ENCODE assay signal across 28 mouse cellular contexts in genomic region chr3:89106881-89107280, GRCm38 (mm10). TPM values are rescaled to one million over a fixed set of nuclear protein-coding genes. Genes with fewer than 3 reads are reported as not detected.
DNase-seq lines count a peak whose midpoint lies in the region; ATAC-seq and TF ChIP-seq lines count a peak whose summit lies in the region.
"Had no signal": no experiment of that assay in that cellular context is flagged by ENCODE, and none has a peak within 500 bp of the region (broad histone marks: within the 10 kb centered on the region; RNA-seq: fewer than 3 reads in every experiment).

No protein-coding gene starts in this region.

- no peak overlapping the region for H3K4me2 ChIP-seq in kidney, embryonic 14.5 days (replicated peaks; ENCODE audit: low read depth, low read length)
- H3K4me2 ChIP-seq: embryonic facial prominence, embryonic 12.5 days; forebrain, embryonic 13.5 days; forebrain, embryonic 15.5 days had no signal

- no peaks in the 10 kb centered on the region for H3K27me3 ChIP-seq in megakaryocyte, embryonic 14.5 days (replicated peaks)
- no peaks in the 10 kb centered on the region for H3K27me3 ChIP-seq in MEL (ENCODE audit: control insufficient read depth in 1 of 2, insufficient read depth in 2 of 2, low read length in 2 of 2)
- H3K27me3 ChIP-seq in kidney, embryonic 14.5 days (ENCODE audit: control insufficient read depth, insufficient read depth, low read length): no peaks in the 10 kb centered on the region
- H3K27me3 ChIP-seq: CH12.LX; embryonic facial prominence, embryonic 12.5 days; forebrain, embryonic 13.5 days; forebrain, embryonic 15.5 days; Patski had no signal

- H3K4me3 ChIP-seq in megakaryocyte, embryonic 14.5 days (replicated peaks): peak overlapping the region; percentile 53
- H3K4me3 ChIP-seq in MEL (ENCODE audit: control insufficient read depth in 1 of 2, insufficient read depth in 1 of 2, low read depth in 2 of 2, low read length in 2 of 2): peak overlapping the region in 1 of 2 experiments; percentile 17; a peak in 1 of 4 replicates
- H3K4me3 ChIP-seq in kidney, embryonic 14.5 days (ENCODE audit: low read length): no peak overlapping the region
- H3K4me3 ChIP-seq: embryonic facial prominence, embryonic 10.5 days; embryonic facial prominence, embryonic 12.5 days; forebrain, embryonic 13.5 days; forebrain, embryonic 15.5 days had no signal

- no peak; the same call in 1 of the 2 replicates for TF ChIP-seq RAD21 in MEL (IDR thresholded peaks at IDR 0.05; ENCODE audit: low read depth, low read length)

- peak; percentile 77 for DNase-seq in MEL (ENCODE audit: low read depth, low spot score)
- DNase-seq in urinary bladder, postnatal 36 days (ENCODE audit: low spot score in 2 of 2): no peak
- DNase-seq: adrenal gland, adult 8-10 months; adrenal gland, postnatal 14 days; adrenal gland, postnatal 36 days; B cell, adult 2 months; cerebellum, adult 11-12 months; cerebellum, adult 2 months; cerebellum, adult 9-10 months; cerebellum, postnatal 10 days; cerebellum, postnatal 25 days; forebrain, postnatal 0 days had no signal

- H3K4me1 ChIP-seq in megakaryocyte, embryonic 14.5 days: peaks cover 70% of the 10 kb centered on the region
- H3K4me1 ChIP-seq in MEL (ENCODE audit: control insufficient read depth in 1 of 2, insufficient read depth in 2 of 2, low read length in 2 of 2): peaks cover 15 to 18% of the 10 kb centered on the region in 2 experiments
- H3K4me1 ChIP-seq in kidney, embryonic 14.5 days (ENCODE audit: control insufficient read depth, insufficient read depth, low read length): no peaks in the 10 kb centered on the region
- H3K4me1 ChIP-seq: embryonic facial prominence, embryonic 12.5 days had no signal

- H3K9me3 ChIP-seq in megakaryocyte, embryonic 14.5 days: no peaks in the 10 kb centered on the region
- no peaks in the 10 kb centered on the region for H3K9me3 ChIP-seq in MEL (replicated peaks; ENCODE audit: insufficient read depth, low read length)
- no peaks in the 10 kb centered on the region for H3K9me3 ChIP-seq in kidney, embryonic 14.5 days (ENCODE audit: control insufficient read depth, low read length)
- H3K9me3 ChIP-seq: embryonic facial prominence, embryonic 10.5 days; embryonic facial prominence, embryonic 12.5 days; forebrain, embryonic 13.5 days; forebrain, embryonic 15.5 days; G1E had no signal

- peak overlapping the region; percentile 11 for H3K9ac ChIP-seq in MEL (ENCODE audit: control insufficient read depth, low read depth, low read length, poor library complexity, severe bottlenecking)
- H3K9ac ChIP-seq in kidney, embryonic 14.5 days (ENCODE audit: low read depth, low read length): no peak overlapping the region
- H3K9ac ChIP-seq: embryonic facial prominence, embryonic 12.5 days; forebrain, embryonic 13.5 days; forebrain, embryonic 15.5 days; forebrain, postnatal 0 days had no signal

- TF ChIP-seq POLR2A in MEL (IDR thresholded peaks at IDR 0.05; ENCODE audit: control insufficient read depth in 1 of 2, insufficient read depth in 1 of 2, low read depth in 1 of 2, low read length in 2 of 2, poor library complexity in 1 of 2): peak in 1 of 2 experiments; percentile 43; a peak in 1 of 4 replicates

- TF ChIP-seq CTCF in MEL (IDR thresholded peaks at IDR 0.05 in 2 of 3, conservative IDR thresholded peaks at IDR 0.05 in 1 of 3; ENCODE audit: control insufficient read depth in 1 of 3, insufficient read depth in 1 of 3, low read depth in 2 of 3, low read length in 3 of 3, poor library complexity in 1 of 3, severe bottlenecking in 1 of 3): no peak

- no peaks in the 10 kb centered on the region for H3K36me3 ChIP-seq in megakaryocyte, embryonic 14.5 days (replicated peaks; ENCODE audit: low read length)
- peaks cover 0 to 20% of the 10 kb centered on the region in 2 experiments; a peak in 2 of 4 replicates for H3K36me3 ChIP-seq in MEL (ENCODE audit: control insufficient read depth in 1 of 2, insufficient read depth in 2 of 2, low read length in 2 of 2)
- H3K36me3 ChIP-seq in kidney, embryonic 14.5 days (ENCODE audit: control insufficient read depth, insufficient read depth, low read length): no peaks in the 10 kb centered on the region
- H3K36me3 ChIP-seq: embryonic facial prominence, embryonic 10.5 days; embryonic facial prominence, embryonic 12.5 days; forebrain, embryonic 15.5 days; G1E had no signal

- TF ChIP-seq EP300 in MEL (IDR thresholded peaks at IDR 0.05; ENCODE audit: low read depth in 1 of 2, low read length in 2 of 2): peak; percentile 43 to 56; a peak in 3 of 4 replicates

- peak overlapping the region; percentile 80 for H3K27ac ChIP-seq in MEL (ENCODE audit: control insufficient read depth, low read depth, low read length)
- no peak overlapping the region for H3K27ac ChIP-seq in kidney, embryonic 14.5 days (ENCODE audit: low read depth, low read length)
- H3K27ac ChIP-seq: embryonic facial prominence, embryonic 10.5 days; embryonic facial prominence, embryonic 12.5 days; forebrain, embryonic 13.5 days; forebrain, embryonic 15.5 days had no signal

- H3K79me2 ChIP-seq in MEL (ENCODE audit: control insufficient read depth, insufficient read depth, low read length, poor library complexity): no peaks in the 10 kb centered on the region

- ATAC-seq in megakaryocyte, adult 5-6 weeks (ENCODE audit: poor library complexity, severe bottlenecking): no peak
- ATAC-seq in common myeloid progenitor, adult 5-6 weeks (replicated peaks; ENCODE audit: low read depth, poor library complexity, severe bottlenecking): peak; percentile 45
- no peak for ATAC-seq in kidney, embryonic 14.5 days (ENCODE audit: low FRiP score, low TSS enrichment)
- ATAC-seq: activated CD4-positive, CD25-positive, alpha-beta regulatory T cell, adult 4 months; CD4-positive, CD25-positive, alpha-beta regulatory T cell, adult 4 months; forebrain, embryonic 13.5 days; forebrain, embryonic 15.5 days; forebrain, postnatal 0 days; Patski had no signal

TF ChIP-seq in MEL, 35 proteins besides CTCF, POLR2A, EP300 and RAD21 (continues in another document):
- TF ChIP-seq HCFC1 (IDR thresholded peaks at IDR 0.05; ENCODE audit: low read depth, low read length) (0 out of 2 replicates have a peak, but pooled peaks have one; percentile 59), TCF12 (IDR thresholded peaks at IDR 0.05; ENCODE audit: low read depth, low read length) (no peak), ETS1 (IDR thresholded peaks at IDR 0.05; ENCODE audit: low read depth, low read length) (0 out of 2 replicates have a peak, but pooled peaks have one; percentile 45), MAX (IDR thresholded peaks at IDR 0.05; ENCODE audit: low read length) (peak; percentile 30; the same call in 1 of the 2 replicates), SIN3A (IDR thresholded peaks at IDR 0.05; ENCODE audit: low read length) (peak; percentile 48; the same call in 1 of the 2 replicates), CHD1 (IDR thresholded peaks at IDR 0.05; ENCODE audit: low read depth, low read length) (no peak)

RNA-seq across cellular contexts. Expression of gene Fdps, which starts 5.1 kb away (rescaled TPM):
- 48.9 and 51.3 TPM in 2 replicates for polyA plus RNA-seq in megakaryocyte, embryonic 14.5 days (2012; ENCODE audit: insufficient read depth, low replicate concordance)
- 57.3 and 64.0 TPM in 2 replicates for total RNA-seq in megakaryocyte, adult 5-6 weeks (2015)
- total RNA-seq in megakaryocyte, adult 5-6 weeks (2017): 132 and 150 TPM in 2 replicates
- total RNA-seq in MEL (2012; rRNA removed): 239 and 267 TPM in 2 replicates
- polyA plus RNA-seq in MEL (2012; ENCODE audit: insufficient read depth in 1 of 2, insufficient read length in 2 of 2, low read depth in 1 of 2, low replicate concordance in 2 of 2, missing spikeins in 1 of 2): 100 to 1,000 TPM in 1 of 2 experiments, not detected in 1; 226 TPM
- total RNA-seq in common myeloid progenitor, adult 5-6 weeks (2017): 102 and 103 TPM in 2 replicates
- polyA plus RNA-seq in kidney, embryonic 14.5 days (2014; fragmentation: Nextera tagmentation; extraction: Ambion mirVana): 186 and 191 TPM in 2 replicates

RNA-seq across cellular contexts. Expression of gene Gm43738, which starts 6.0 kb away (rescaled TPM):
- polyA plus RNA-seq in megakaryocyte, embryonic 14.5 days (2012; ENCODE audit: insufficient read depth, low replicate concordance): 14.8 and 27.6 TPM in 2 replicates
- not detected in 2 replicates for total RNA-seq in megakaryocyte, adult 5-6 weeks (2015)
- total RNA-seq in megakaryocyte, adult 5-6 weeks (2017): not detected in 2 replicates
- total RNA-seq in MEL (2012; rRNA removed): not detected in 2 replicates
- not detected for polyA plus RNA-seq in MEL (2012; ENCODE audit: insufficient read depth in 1 of 2, insufficient read length in 2 of 2, low read depth in 1 of 2, low replicate concordance in 2 of 2, missing spikeins in 1 of 2)
- not detected in 2 replicates for total RNA-seq in common myeloid progenitor, adult 5-6 weeks (2017)
- polyA plus RNA-seq in kidney, embryonic 14.5 days (2014; fragmentation: Nextera tagmentation; extraction: Ambion mirVana): not detected in 2 replicates
- total RNA-seq: adrenal gland, adult 18-20 months; adrenal gland, adult 8-10 months; adrenal gland, postnatal 14 days; CH12.LX; forebrain, postnatal 0 days; G1E had no signal
- polyA plus RNA-seq: CD4-positive, CD25-positive, alpha-beta regulatory T cell, adult 4 months; cerebellum, adult 2 months; embryonic facial prominence, embryonic 12.5 days; embryonic facial prominence, embryonic 14.5 days; forebrain, embryonic 11.5 days; forebrain, embryonic 13.5 days; forebrain, embryonic 15.5 days; forebrain, postnatal 0 days had no signal

RNA-seq across cellular contexts. Expression of gene Rusc1, which starts 13.8 kb away (rescaled TPM):
- polyA plus RNA-seq in megakaryocyte, embryonic 14.5 days (2012; ENCODE audit: insufficient read depth, low replicate concordance): 10.9 and 15.1 TPM in 2 replicates
- 11.6 and 13.7 TPM in 2 replicates for total RNA-seq in megakaryocyte, adult 5-6 weeks (2015)
- total RNA-seq in megakaryocyte, adult 5-6 weeks (2017): 11.3 and 11.8 TPM in 2 replicates
- 32.2 and 40.8 TPM in 2 replicates for total RNA-seq in MEL (2012; rRNA removed)
- 10 to 100 TPM in 1 of 2 experiments, not detected in 1; 58.9 TPM for polyA plus RNA-seq in MEL (2012; ENCODE audit: insufficient read depth in 1 of 2, insufficient read length in 2 of 2, low read depth in 1 of 2, low replicate concordance in 2 of 2, missing spikeins in 1 of 2)
- 15.8 and 18.3 TPM in 2 replicates for total RNA-seq in common myeloid progenitor, adult 5-6 weeks (2017)
- 12.5 and 16.7 TPM in 2 replicates for polyA plus RNA-seq in kidney, embryonic 14.5 days (2014; fragmentation: Nextera tagmentation; extraction: Ambion mirVana)

RNA-seq across cellular contexts. Expression of gene Pklr, which starts 29.1 kb away (rescaled TPM):
- polyA plus RNA-seq in megakaryocyte, embryonic 14.5 days (2012; ENCODE audit: insufficient read depth, low replicate concordance): 0.26 TPM in 1 of 2 replicates, not detected in the other
- total RNA-seq in megakaryocyte, adult 5-6 weeks (2015): 1.2 and 4.0 TPM in 2 replicates
- 1.4 and 8.0 TPM in 2 replicates for total RNA-seq in megakaryocyte, adult 5-6 weeks (2017)
- total RNA-seq in MEL (2012; rRNA removed): 41.1 and 53.2 TPM in 2 replicates
- 100 to 1,000 TPM; 133 to 185 TPM for polyA plus RNA-seq in MEL (2012; ENCODE audit: insufficient read depth in 1 of 2, insufficient read length in 2 of 2, low read depth in 1 of 2, low replicate concordance in 2 of 2, missing spikeins in 1 of 2)
- 44.1 and 92.6 TPM in 2 replicates for total RNA-seq in common myeloid progenitor, adult 5-6 weeks (2017)
- 1.3 and 1.5 TPM in 2 replicates for polyA plus RNA-seq in kidney, embryonic 14.5 days (2014; fragmentation: Nextera tagmentation; extraction: Ambion mirVana)
- total RNA-seq: adrenal gland, adult 18-20 months; adrenal gland, postnatal 36 days; CH12.LX had no signal
- polyA plus RNA-seq: activated CD4-positive, CD25-positive, alpha-beta regulatory T cell, adult 4 months; CD4-positive, CD25-positive, alpha-beta regulatory T cell, adult 4 months; embryonic facial prominence, embryonic 14.5 days had no signal

RNA-seq across cellular contexts. Expression of gene Hcn3, which starts 53.1 kb away (rescaled TPM):
- 0.36 and 0.68 TPM in 2 replicates for polyA plus RNA-seq in megakaryocyte, embryonic 14.5 days (2012; ENCODE audit: insufficient read depth, low replicate concordance)
- total RNA-seq in megakaryocyte, adult 5-6 weeks (2015): not detected in 2 replicates
- not detected in 2 replicates for total RNA-seq in megakaryocyte, adult 5-6 weeks (2017)
- 4.0 TPM in 2 replicates for total RNA-seq in MEL (2012; rRNA removed)
- 1 to 10 TPM in 1 of 2 experiments, not detected in 1; 7.4 TPM for polyA plus RNA-seq in MEL (2012; ENCODE audit: insufficient read depth in 1 of 2, insufficient read length in 2 of 2, low read depth in 1 of 2, low replicate concordance in 2 of 2, missing spikeins in 1 of 2)
- total RNA-seq in common myeloid progenitor, adult 5-6 weeks (2017): 0.37 and 0.53 TPM in 2 replicates
- 0.49 and 0.73 TPM in 2 replicates for polyA plus RNA-seq in kidney, embryonic 14.5 days (2014; fragmentation: Nextera tagmentation; extraction: Ambion mirVana)
